Mouse (Mus musculus) thymus, adult 2 months (tissue): ENCODE measurements around the gene Ints13.
"Not testable (repeated sequence)": the region's sequence is repeated elsewhere in the genome, so short reads cannot be mapped to it uniquely, and the experiment has no call there.

Experiments used
- CTCF ChIP-seq: fragments of 200-500 bp; IDR thresholded peaks from 2 replicates; pipeline ENCODE4 v1.5.1; 2012; ENCODE audit warnings: mild to moderate bottlenecking, control low read depth, low read length, moderate library complexity, borderline replicate concordance; ENCODE audit not compliant: control insufficient read depth, poor library complexity, insufficient read depth; ENCODE audit errors: extremely low read depth
- POLR2A ChIP-seq: fragments of 200-500 bp; IDR thresholded peaks from 2 replicates; pipeline ENCODE4 v1.6.1; 2012; ENCODE audit warnings: mild to moderate bottlenecking, low read length, control low read depth, moderate library complexity; ENCODE audit not compliant: control insufficient read depth, poor library complexity, insufficient read depth; ENCODE audit errors: extremely low read depth

DNA sequence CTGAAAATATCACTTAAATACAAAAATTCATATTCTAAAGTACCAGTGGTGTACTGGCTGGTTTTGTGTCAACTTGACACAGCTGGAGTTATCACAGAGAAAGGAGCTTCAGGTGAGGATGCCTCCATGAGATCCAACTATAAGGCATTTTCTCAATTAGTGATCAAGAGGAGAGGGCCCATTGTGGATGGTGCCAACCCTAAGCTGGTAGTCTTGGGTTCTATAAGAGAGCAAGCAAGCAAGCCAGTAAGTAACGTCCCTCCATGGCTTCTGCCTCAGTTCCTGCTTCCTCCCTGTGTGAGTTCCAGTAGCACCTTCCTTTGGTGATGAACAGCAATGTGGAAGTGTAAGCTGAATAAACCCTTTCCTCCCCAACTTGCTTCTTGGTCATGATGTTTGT is 15.2 kb downstream of the Ints13 start:
- TF ChIP-seq CTCF, POLR2A: not testable (repeated sequence)
